Mouse (Mus musculus) myocyte (in vitro differentiated cells): ENCODE data around the gene Rfx7. TPM values are rescaled to one million over a fixed set of nuclear protein-coding genes. Genes with fewer than 3 reads are reported as not detected.
A peak's percentile ranks its signal among the peaks of the same experiment; 100 is the strongest.

Experiments used
- H3K27me3 ChIP-seq: one replicate; pipeline ENCODE4 v1.6.1; 2011; ENCODE audit not compliant: control insufficient read depth, insufficient read depth, insufficient read length
- H3K36me3 ChIP-seq: one replicate; pipeline ENCODE4 v1.6.1; 2011; ENCODE audit not compliant: control insufficient read depth, insufficient read depth
- H3K4me2 ChIP-seq: one replicate; pipeline ENCODE4 v1.6.1; 2011; ENCODE audit warnings: low read depth, control low read depth
- H3K4me3 ChIP-seq: one replicate; pipeline ENCODE4 v1.5.1; 2011; ENCODE audit warnings: mild to moderate bottlenecking, control low read depth, moderate library complexity
- H3K79me2 ChIP-seq: one replicate; pipeline ENCODE4 v1.6.1; 2011; ENCODE audit not compliant: control insufficient read depth, insufficient read depth
- H3ac ChIP-seq: one replicate; pipeline ENCODE4 v1.6.1; 2011; ENCODE audit not compliant: control insufficient read depth, insufficient read length
- CEBPB ChIP-seq: IDR thresholded peaks from 2 replicates; pipeline ENCODE4 v1.6.1; 2011; ENCODE audit warnings: mild to moderate bottlenecking, moderate library complexity; ENCODE audit not compliant: poor library complexity, insufficient read depth, severe bottlenecking
- E2F4 ChIP-seq: IDR thresholded peaks from one replicate; pipeline ENCODE4 v1.6.1; 2011; ENCODE audit warnings: mild to moderate bottlenecking, control low read depth, moderate library complexity; ENCODE audit not compliant: insufficient read depth
- MAX ChIP-seq: IDR thresholded peaks from one replicate; pipeline ENCODE4 v1.6.1; 2011; ENCODE audit warnings: low read depth, mild to moderate bottlenecking, control low read depth
- MYOD1 ChIP-seq, 3 experiments: IDR thresholded peaks; one replicate each; pipeline ENCODE4 v1.6.1; 2011; ENCODE audit warnings: control low read depth in 2 of 3, low read depth in 2 of 3, mild to moderate bottlenecking in 2 of 3, moderate library complexity in 1 of 3; ENCODE audit not compliant: insufficient read length in 2 of 3, control insufficient read depth in 1 of 3
- MYOG ChIP-seq, 3 experiments: IDR thresholded peaks; one replicate each; pipeline ENCODE4 v1.6.1; 2011; ENCODE audit warnings: control low read depth in 2 of 3, low read depth in 2 of 3, mild to moderate bottlenecking in 2 of 3; ENCODE audit not compliant: insufficient read length in 2 of 3, control insufficient read depth in 1 of 3, insufficient read depth in 1 of 3
- POLR2A ChIP-seq: IDR thresholded peaks from one replicate; pipeline ENCODE4 v1.6.1; 2011; ENCODE audit warnings: low read depth, mild to moderate bottlenecking, control low read depth, moderate library complexity; ENCODE audit not compliant: insufficient read length
- POLR2AphosphoS2 ChIP-seq: IDR thresholded peaks from one replicate; pipeline ENCODE4 v1.6.1; 2011; ENCODE audit warnings: low read depth, control low read depth; ENCODE audit not compliant: insufficient read length
- REST ChIP-seq: IDR thresholded peaks from one replicate; pipeline ENCODE4 v1.6.1; 2011; ENCODE audit warnings: mild to moderate bottlenecking, control low read depth, moderate library complexity; ENCODE audit not compliant: insufficient read depth, insufficient read length
- SRF ChIP-seq: IDR thresholded peaks from one replicate; pipeline ENCODE4 v1.6.1; 2011; ENCODE audit warnings: low read depth; ENCODE audit not compliant: control insufficient read depth, insufficient read length
- TCF12 ChIP-seq: IDR thresholded peaks from one replicate; pipeline ENCODE4 v1.6.1; 2011; ENCODE audit warnings: mild to moderate bottlenecking, control low read depth; ENCODE audit not compliant: poor library complexity, insufficient read depth, severe bottlenecking
- TCF3 ChIP-seq: IDR thresholded peaks from one replicate; pipeline ENCODE4 v1.6.1; 2011; ENCODE audit warnings: low read depth, control low read depth; ENCODE audit not compliant: insufficient read length
- USF1 ChIP-seq: IDR thresholded peaks from one replicate; pipeline ENCODE4 v1.6.1; 2011; ENCODE audit warnings: low read depth, mild to moderate bottlenecking, control low read depth, moderate library complexity
- polyA plus RNA-seq: library from polyadenylated mRNA; unstranded; fragments of >200 nt; fragmentation: generic; extraction: Trizol; gene quantifications from one replicate; pipeline ENCODE4 v1.2.1, GENCODE M21; 2012; ENCODE audit warnings: missing spikeins

Rfx7 gene
- polyA plus RNA-seq, 1 experiment, result 3.7 TPM

GRCm38 (mm10) chr9:72649781-72650180 is 117.7 kb downstream of the Rfx7 start:
- peak overlapping the region; percentile 34 for H3K4me2 ChIP-seq
- no peak overlapping the region for H3ac ChIP-seq
- TF ChIP-seq MYOD1 (IDR thresholded peaks at IDR 0.05; ENCODE audit: control insufficient read depth in 1 of 3, insufficient read length in 2 of 3, low read depth in 2 of 3) (no peak), SRF (no peak), USF1 (no peak), TCF3 (no peak), TCF12 (no peak), POLR2AphosphoS2 (no peak), REST (no peak), POLR2A (no peak), CEBPB (no peak), MAX (no peak), MYOG (IDR thresholded peaks at IDR 0.05; ENCODE audit: control insufficient read depth in 1 of 3, insufficient read depth in 1 of 3, insufficient read length in 2 of 3, low read depth in 2 of 3) (no peak), E2F4 (no peak)
- H3K27me3 ChIP-seq, result no peaks in the 10 kb centered on the region
- no peaks in the 10 kb centered on the region for H3K36me3 ChIP-seq
- no peaks in the 10 kb centered on the region for H3K79me2 ChIP-seq
- H3K4me3 ChIP-seq, result no peak overlapping the region

- Histone ChIP-seq H3K4me2 (peak overlapping the region; percentile 72), H3ac (no peak overlapping the region), H3K79me2 (no peaks in the 10 kb centered on the region), H3K36me3 (no peaks in the 10 kb centered on the region), H3K4me3 (no peak overlapping the region), H3K27me3 (no peaks in the 10 kb centered on the region)
- TF ChIP-seq MYOD1 (IDR thresholded peaks at IDR 0.05; ENCODE audit: control insufficient read depth in 1 of 3, insufficient read length in 2 of 3, low read depth in 2 of 3) (no peak), TCF12 (no peak), POLR2A (peak; percentile 38), E2F4 (no peak), USF1 (no peak)
Observed at GRCm38 (mm10) chr9:72652961-72653360, 120.9 kb downstream of the Rfx7 start.

GRCm38 (mm10) chr9:72653533-72653932 is 121.5 kb downstream of the Rfx7 start:
- Histone ChIP-seq H3K36me3 (no peaks in the 10 kb centered on the region), H3ac (no peak overlapping the region), H3K4me3 (no peak overlapping the region), H3K27me3 (no peaks in the 10 kb centered on the region), H3K4me2 (peak overlapping the region; percentile 72), H3K79me2 (no peaks in the 10 kb centered on the region)
- TF ChIP-seq TCF12, result peak; percentile 17
- TF ChIP-seq POLR2AphosphoS2, result no peak
- TF ChIP-seq USF1, result no peak
- peak in 2 of 3 experiments; percentile 51 to 76 for TF ChIP-seq MYOG (IDR thresholded peaks at IDR 0.05; ENCODE audit: control insufficient read depth in 1 of 3, insufficient read depth in 1 of 3, insufficient read length in 2 of 3, low read depth in 2 of 3)
- no peak for TF ChIP-seq E2F4
- TF ChIP-seq MYOD1 (IDR thresholded peaks at IDR 0.05; ENCODE audit: control insufficient read depth in 1 of 3, insufficient read length in 2 of 3, low read depth in 2 of 3), result peak in 2 of 3 experiments; percentile 58 to 63
- TF ChIP-seq SRF, result no peak
- no peak for TF ChIP-seq CEBPB
- TF ChIP-seq REST, result no peak

- no peaks in the 10 kb centered on the region for H3K27me3 ChIP-seq
- H3ac ChIP-seq, result no peak overlapping the region
- TF ChIP-seq TCF12, result no peak
- TF ChIP-seq MYOD1 (IDR thresholded peaks at IDR 0.05; ENCODE audit: control insufficient read depth in 1 of 3, insufficient read length in 2 of 3, low read depth in 2 of 3), result no peak
- no peak for TF ChIP-seq REST
- no peak for TF ChIP-seq MAX
- no peak for TF ChIP-seq POLR2A
- TF ChIP-seq E2F4, result no peak
- TF ChIP-seq CEBPB, result no peak
- no peak for TF ChIP-seq TCF3
- no peak overlapping the region for H3K4me2 ChIP-seq
- H3K4me3 ChIP-seq, result no peak overlapping the region
- H3K36me3 ChIP-seq, result no peaks in the 10 kb centered on the region
- no peaks in the 10 kb centered on the region for H3K79me2 ChIP-seq
Observed at GRCm38 (mm10) chr9:72654593-72655242, 122.7 kb downstream of the Rfx7 start.

GRCm38 (mm10) chr9:72655602-72656001 is 123.6 kb downstream of the Rfx7 start:
- no peak for TF ChIP-seq CEBPB
- peak in 2 of 3 experiments; percentile 64 to 70 for TF ChIP-seq MYOG (IDR thresholded peaks at IDR 0.05; ENCODE audit: control insufficient read depth in 1 of 3, insufficient read depth in 1 of 3, insufficient read length in 2 of 3, low read depth in 2 of 3)
- peak; percentile 40 for TF ChIP-seq POLR2A
- TF ChIP-seq MYOD1 (IDR thresholded peaks at IDR 0.05; ENCODE audit: control insufficient read depth in 1 of 3, insufficient read length in 2 of 3, low read depth in 2 of 3), result peak in 2 of 3 experiments; percentile 60 to 81
- TF ChIP-seq TCF12, result no peak
- TF ChIP-seq TCF3, result peak; percentile 4
- H3K27me3 ChIP-seq, result no peaks in the 10 kb centered on the region
- H3K79me2 ChIP-seq, result no peaks in the 10 kb centered on the region
- H3ac ChIP-seq, result no peak overlapping the region
- H3K4me2 ChIP-seq, result no peak overlapping the region
- no peaks in the 10 kb centered on the region for H3K36me3 ChIP-seq
- H3K4me3 ChIP-seq, result no peak overlapping the region
